Mouse (Mus musculus) cerebellum, adult 9-10 months (tissue): ENCODE data around the gene Melk.

Source experiments
- DNase-seq: peaks from one replicate; pipeline ENCODE4 v3.0.0; 2022

Melk gene

DNA sequence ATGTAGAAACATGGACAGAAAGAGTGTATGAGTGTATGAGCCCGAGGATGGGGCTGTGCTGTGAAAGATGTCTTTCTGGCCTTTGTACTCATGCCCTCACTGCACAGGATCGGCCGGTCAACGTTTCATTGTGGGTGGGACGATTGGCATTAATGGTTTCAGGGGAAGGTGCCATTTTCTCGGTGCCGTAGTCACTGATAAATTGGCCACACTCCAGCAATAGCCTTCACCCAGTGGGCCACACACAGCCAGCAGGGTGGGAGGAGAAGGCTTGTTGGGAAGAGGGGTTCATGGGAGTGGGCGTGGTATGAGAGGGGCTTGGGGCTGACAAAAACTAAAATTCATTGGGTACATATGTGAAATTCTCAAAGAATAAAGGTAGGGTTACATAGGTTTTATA lies 34.3 kb downstream of the Melk start:
- DNase-seq = no peak

DNA sequence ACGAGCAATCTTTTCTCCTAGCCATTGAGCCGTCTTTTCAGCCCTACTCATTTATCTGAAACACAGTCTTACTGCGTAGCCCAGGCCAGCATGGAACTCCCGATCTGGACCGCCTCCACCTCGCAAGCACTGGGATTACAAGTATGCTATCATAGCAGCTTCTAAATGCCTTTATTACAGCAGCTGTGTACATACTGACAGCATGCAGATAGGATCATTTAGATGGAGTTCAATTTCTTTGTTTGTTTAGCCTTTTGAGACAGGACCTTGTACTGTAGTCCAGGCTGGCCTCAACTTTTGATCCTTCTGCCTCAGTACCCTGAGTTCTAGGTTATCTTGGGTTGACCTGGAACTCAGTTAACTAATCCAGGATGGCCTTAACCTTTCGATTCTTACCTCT lies 61.0 kb downstream of the Melk start:
- DNase-seq = no peak

DNA sequence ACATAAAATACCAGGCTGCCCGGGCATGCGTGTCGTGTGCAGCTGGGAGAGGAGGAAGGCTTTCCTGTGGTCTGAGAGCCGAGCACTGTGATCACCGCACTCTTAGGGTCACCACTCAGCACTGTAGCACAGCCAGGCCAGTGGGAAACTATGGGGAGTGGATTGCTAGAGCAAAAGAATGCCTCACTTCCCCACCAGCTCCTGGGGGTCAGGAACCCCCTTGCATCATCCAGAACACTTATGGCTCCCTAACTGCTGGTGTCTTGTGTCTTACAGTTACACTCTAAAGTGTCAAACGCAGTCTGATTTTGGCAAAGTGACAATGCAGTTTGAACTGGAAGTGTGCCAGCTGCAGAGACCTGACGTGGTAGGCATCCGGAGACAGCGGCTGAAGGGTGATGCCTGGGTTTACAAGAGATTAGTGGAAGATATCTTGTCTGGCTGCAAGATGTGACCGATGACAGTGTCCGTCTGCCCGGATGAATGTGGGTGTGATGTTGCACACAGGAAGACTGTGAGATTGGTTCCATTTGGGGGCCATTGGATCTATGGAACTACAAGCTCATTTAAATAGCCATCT lies 62.8 kb downstream of the Melk start:
- DNase-seq = no peak

DNA sequence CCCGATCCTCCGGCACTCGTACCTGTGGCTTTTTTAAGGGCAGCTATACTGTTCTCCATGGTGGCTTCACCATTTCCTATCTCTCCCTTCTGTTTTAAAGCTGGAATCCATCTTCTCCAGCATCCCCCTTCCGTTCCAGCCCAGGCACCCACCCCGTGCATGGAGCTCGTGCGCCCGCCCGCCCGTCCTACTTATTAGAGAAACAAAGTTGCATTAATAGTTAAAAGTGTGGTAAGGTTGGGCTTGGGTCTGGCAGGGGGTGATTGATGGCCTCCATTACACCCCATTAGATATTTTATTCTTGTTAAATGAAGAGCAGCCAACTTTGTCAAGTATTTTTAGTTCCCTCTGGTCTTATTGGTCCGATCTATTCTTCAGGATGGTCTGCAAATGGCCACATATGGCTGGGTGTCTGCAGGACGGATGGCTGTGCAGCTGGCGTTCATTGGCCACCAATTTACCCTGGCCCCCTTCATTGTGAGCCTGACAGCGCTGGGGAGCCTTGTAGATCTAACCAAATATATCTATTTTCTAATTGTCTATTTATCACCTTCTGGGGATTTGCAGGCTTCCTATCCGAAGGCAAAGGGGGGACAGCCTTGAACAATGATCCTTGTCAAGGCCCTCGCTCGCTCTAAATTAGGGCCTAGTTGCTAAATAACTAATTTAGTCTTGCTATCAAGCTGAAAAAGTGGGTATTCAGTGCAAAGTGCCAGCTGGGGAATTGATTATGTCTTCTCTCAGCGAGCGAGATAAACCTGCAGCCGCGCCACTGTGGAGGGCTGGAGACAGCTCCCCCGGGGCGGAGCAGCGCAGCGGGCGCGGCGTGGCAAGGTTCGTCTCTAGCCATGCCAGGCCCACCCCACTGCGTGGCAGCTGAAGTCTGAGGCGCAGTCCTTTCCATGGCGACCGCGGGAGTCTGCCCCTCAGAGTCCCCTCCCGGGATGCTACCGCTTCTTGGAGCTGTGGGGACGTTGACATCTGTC lies 91.8 kb downstream of the Melk start:
- no peak for DNase-seq

DNA sequence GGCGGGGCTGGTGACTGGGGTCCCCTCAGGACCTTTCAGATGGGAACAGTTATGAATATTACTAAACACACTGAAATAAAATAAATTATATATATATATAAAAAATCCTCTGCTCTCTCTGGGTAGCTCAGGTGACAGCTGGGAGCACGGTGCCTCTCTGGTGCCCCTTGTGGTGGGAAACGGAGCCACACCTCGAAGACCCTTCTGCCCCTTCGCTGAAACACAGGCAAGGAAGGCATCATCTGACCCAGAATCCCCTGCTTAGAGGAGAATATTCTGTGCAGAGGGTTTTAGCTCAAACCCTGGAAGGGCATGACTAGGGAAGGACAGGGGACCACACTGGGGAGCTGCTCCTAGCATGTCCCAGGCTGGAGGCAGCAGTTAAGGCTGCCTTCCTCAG lies 101.9 kb downstream of the Melk start:
- no peak for DNase-seq

DNA sequence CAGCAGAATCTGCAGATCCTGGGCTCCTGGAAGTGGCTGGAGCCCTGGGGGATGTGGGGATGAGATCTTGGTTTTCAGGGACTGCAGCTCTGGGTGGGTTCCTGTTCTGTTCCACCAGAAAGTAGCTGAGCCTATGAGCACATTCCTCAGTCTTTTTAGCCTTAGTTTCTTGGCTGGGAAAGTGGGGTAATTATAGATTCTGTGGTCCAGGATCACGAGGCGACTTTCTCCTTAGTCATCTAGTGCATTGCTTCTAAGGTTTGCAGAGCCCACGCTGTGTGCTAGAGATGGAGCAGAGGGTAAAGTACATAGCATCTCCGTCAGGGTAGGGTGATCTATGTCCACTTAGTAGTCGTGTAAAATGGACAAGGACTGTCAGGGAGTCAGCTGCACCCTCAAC lies 103.8 kb downstream of the Melk start:
- no peak for DNase-seq
